Mouse (Mus musculus) kidney, embryonic 15.5 days (tissue): ENCODE data around the gene Mapkapk3. TPM values are rescaled to one million over a fixed set of nuclear protein-coding genes. Genes with fewer than 3 reads are reported as not detected.

Experiments used
- ATAC-seq: fragments of 200-750 bp; cut with Nextera tagmentation; replicated peaks from 2 replicates; pipeline ENCODE4 v1.8.0; 2017; ENCODE audit warnings: moderate TSS enrichment; ENCODE audit not compliant: low FRiP score
- H3K27ac ChIP-seq: fragments of 300-500 bp; sonication (generic); 2 replicates; pipeline ENCODE4 v1.5.1; 2015; ENCODE audit warnings: mild to moderate bottlenecking, inconsistent platforms
- H3K27me3 ChIP-seq: fragments of 300-500 bp; sonication (generic); 2 replicates; pipeline ENCODE4 v1.6.1; 2015; ENCODE audit warnings: inconsistent platforms
- H3K36me3 ChIP-seq: fragments of 300-500 bp; sonication (generic); 2 replicates; pipeline ENCODE4 v1.6.1; 2015; ENCODE audit warnings: inconsistent platforms
- H3K4me1 ChIP-seq: fragments of 300-500 bp; sonication (generic); 2 replicates; pipeline ENCODE4 v1.6.1; 2015; ENCODE audit warnings: inconsistent platforms
- H3K4me2 ChIP-seq: fragments of 300-500 bp; sonication (generic); 2 replicates; pipeline ENCODE4 v1.6.1; 2015; ENCODE audit warnings: moderate library complexity, mild to moderate bottlenecking, inconsistent platforms
- H3K4me3 ChIP-seq: fragments of 300-500 bp; sonication (generic); replicated peaks from 2 replicates; pipeline ENCODE4 v1.5.1; 2015; ENCODE audit warnings: mild to moderate bottlenecking, inconsistent platforms
- H3K9ac ChIP-seq: fragments of 300-500 bp; sonication (generic); 2 replicates; pipeline ENCODE4 v1.6.1; 2015; ENCODE audit warnings: mild to moderate bottlenecking, inconsistent platforms
- H3K9me3 ChIP-seq: fragments of 300-500 bp; sonication (generic); replicated peaks from 2 replicates; pipeline ENCODE4 v1.6.1; 2016; ENCODE audit warnings: inconsistent platforms
- WGBS: fragments of 180-500 bp; shearing (Covaris S2); methylation state at CpG from one replicate; pipeline ENCODE4 v1.1.7; 2015; ENCODE audit warnings: mixed read lengths; 5-methylcytosine and 5-hydroxymethylcytosine counted together
- polyA plus RNA-seq: library from polyadenylated mRNA; unstranded; fragments of >200 nt; fragmentation: Nextera tagmentation; extraction: Ambion mirVana; gene quantifications from 2 replicates; pipeline ENCODE4 v1.2.1, GENCODE M21; 2015

Gene Mapkapk3
- polyA plus RNA-seq, 1 experiment from 2014 or later, result 7.8 TPM

DNA sequence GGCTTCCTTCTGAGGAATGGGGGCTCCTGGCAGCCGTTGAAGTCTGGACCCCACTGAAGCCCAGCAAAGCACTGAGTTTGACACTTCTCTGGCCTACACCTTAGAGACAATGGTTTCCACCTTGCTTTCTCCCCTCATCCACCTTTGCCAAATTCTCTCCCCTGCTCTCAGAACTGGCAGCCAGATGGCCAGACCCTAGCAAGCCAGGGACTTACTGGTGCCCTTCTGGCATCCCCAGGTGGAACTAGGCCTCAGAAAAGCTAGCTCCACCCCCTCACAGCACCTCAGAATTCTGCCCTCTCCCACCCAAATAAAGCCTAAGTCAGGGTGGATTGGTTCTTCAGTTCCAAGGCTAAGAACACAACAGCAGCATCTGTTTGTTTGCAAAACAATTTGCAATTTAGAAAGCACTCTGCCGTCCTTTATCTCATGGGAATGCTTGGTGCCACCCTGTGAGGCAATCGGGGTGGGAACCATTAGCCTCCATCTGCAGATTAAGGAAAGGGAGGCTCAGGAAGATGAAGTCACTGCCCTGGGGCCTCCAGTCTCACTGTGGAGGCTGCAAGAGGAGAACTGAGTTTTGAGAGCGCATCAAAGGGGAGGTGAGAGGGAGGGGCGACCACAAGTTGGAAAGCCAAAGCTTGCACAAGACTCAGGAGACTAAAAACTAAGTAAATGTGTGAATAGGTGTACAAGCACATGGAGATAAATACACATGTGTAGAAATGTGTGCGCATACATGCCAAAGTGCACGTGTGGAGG, 18.3 kb downstream of the Mapkapk3 start:
- WGBS, result 78% methylated on average over 7 of the region's 7 CpGs
- Histone ChIP-seq H3K27ac (no peak overlapping the region), H3K9ac (no peak overlapping the region), H3K27me3 (peaks cover 8% of the 10 kb centered on the region), H3K4me3 (no peak overlapping the region), H3K4me1 (0 out of 2 replicates have a peak, but pooled peaks cover 4% of the 10 kb centered on the region), H3K9me3 (no peaks in the 10 kb centered on the region), H3K4me2 (no peak overlapping the region), H3K36me3 (no peaks in the 10 kb centered on the region)
- no peak for ATAC-seq

DNA sequence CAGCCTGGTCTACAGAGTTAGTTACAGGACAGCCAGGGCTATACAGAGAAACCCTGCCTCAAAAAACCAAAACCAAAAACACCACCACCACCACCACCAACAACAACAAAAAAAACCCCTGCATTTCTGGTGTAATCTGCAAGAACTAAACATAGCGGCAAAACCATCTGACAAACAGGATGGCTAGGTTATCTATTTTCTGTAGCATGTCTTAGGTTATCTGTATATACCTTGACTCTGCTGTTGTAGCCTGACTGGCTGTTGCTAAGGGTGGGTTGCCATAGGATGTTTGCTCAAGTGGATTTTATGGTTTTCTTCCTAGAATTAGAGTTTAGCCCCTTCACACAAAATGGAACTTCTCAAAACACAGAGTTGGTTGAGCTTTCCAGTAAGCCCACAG, 19.9 kb downstream of the Mapkapk3 start:
- WGBS, result 100% methylated on average over 1 of the region's 1 CpGs
- H3K27me3 ChIP-seq, result peaks cover 8% of the 10 kb centered on the region
- no peaks in the 10 kb centered on the region for H3K9me3 ChIP-seq
- no peaks in the 10 kb centered on the region for H3K36me3 ChIP-seq
- no peak overlapping the region for H3K9ac ChIP-seq
- H3K4me3 ChIP-seq, result no peak overlapping the region
- H3K4me2 ChIP-seq, result no peak overlapping the region
- H3K27ac ChIP-seq, result no peak overlapping the region
- no peak for ATAC-seq
- H3K4me1 ChIP-seq, result 0 out of 2 replicates have a peak, but pooled peaks cover 4% of the 10 kb centered on the region

DNA sequence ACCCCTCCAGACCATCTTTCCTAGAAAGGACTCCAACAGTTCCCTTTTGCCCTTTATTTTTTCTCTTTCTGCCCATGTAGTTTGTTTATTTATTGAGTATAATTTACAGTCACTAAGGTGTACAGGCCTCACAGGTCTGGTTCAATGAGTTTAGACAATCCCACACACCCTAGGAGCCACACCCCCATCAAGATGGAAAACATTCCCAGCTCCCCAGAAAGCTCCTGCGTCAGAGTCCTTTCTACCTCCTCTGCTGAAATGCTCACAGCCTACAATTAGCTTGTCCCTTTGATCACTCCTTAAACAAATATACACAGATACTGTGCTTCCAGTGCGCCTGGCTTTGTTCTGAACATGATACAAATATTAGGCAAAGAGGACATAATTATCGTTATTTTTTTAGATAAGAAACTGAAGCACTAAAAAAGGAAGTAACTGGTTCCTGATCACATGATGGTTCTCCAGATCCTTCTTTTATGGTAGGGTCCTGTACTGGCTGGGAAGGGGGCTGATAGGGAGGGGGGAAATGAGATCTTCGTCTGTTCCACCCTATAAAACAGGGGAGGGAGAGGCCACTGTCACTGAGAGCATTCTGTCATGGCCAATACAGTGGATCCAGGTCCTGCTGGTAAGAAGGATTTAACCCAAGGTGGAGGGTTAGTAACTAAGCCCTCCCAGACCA, 21.8 kb downstream of the Mapkapk3 start:
- Histone ChIP-seq H3K4me1 (0 out of 2 replicates have a peak, but pooled peaks cover 9% of the 10 kb centered on the region), H3K4me2 (no peak overlapping the region), H3K9me3 (no peaks in the 10 kb centered on the region), H3K9ac (no peak overlapping the region), H3K27me3 (peaks cover 2% of the 10 kb centered on the region; the same call in 1 of the 2 replicates), H3K4me3 (no peak overlapping the region), H3K36me3 (no peaks in the 10 kb centered on the region), H3K27ac (0 out of 2 replicates have a peak overlapping the region, but pooled peaks have one; percentile 22)
- ATAC-seq, result peak; percentile 80
- 24% methylated on average over 4 of the region's 4 CpGs for WGBS

DNA sequence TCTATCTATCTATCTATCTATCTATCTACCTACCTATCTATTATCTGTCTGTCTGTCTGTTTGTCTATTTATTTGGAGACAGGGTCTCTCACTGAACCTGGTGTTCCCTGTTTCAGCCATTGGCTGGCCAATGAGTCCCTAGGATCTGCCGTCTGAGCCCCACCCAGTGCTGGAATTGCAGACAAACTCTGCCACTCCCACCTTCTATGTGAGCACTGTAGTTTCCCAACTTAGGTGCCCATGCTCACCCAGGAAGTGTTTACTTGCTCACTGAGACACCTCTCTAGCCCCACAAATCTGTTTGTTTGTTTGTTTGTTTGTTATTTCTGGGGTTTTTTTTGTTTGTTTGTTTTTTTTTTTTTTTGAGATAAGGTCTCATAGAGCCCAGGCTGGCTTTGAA, 22.6 kb downstream of the Mapkapk3 start:
- 47% methylated on average over 1 of the region's 1 CpGs for WGBS

DNA sequence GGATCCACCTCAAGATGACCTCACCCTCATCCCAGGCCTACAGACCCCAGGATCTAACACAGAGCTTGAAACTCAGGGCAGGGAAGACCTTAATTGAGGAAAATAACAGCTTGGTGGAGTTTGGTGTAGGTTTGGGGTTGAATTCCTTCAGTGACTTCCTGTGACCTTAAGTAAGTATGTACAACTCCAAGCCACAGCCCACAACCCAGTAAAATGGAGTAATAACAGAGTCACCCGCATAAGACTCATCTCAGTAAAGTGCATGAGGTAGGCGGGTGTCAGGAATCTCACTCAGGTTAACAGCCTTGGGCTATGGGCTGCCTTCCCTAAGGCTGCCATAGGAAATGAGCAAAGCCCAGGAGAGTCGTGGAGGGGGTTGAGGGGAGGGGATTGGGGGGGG, 24.9 kb downstream of the Mapkapk3 start:
- ATAC-seq, result no peak
- Histone ChIP-seq H3K4me3 (no peak overlapping the region), H3K27me3 (no peaks in the 10 kb centered on the region), H3K9ac (no peak overlapping the region), H3K36me3 (no peaks in the 10 kb centered on the region), H3K4me2 (no peak overlapping the region), H3K9me3 (no peaks in the 10 kb centered on the region), H3K27ac (no peak overlapping the region), H3K4me1 (peaks cover 9% of the 10 kb centered on the region; the same call in 1 of the 2 replicates)
- 60% methylated on average over 3 of the region's 3 CpGs for WGBS

More for the DNA sequence above, 22.6 kb downstream of the Mapkapk3 start:
- ATAC-seq, result no peak
- Histone ChIP-seq H3K4me1 (peaks cover 9% of the 10 kb centered on the region; the same call in 1 of the 2 replicates), H3K4me3 (no peak overlapping the region), H3K27me3 (no peaks in the 10 kb centered on the region; the same call in 1 of the 2 replicates), H3K4me2 (no peak overlapping the region), H3K9ac (no peak overlapping the region), H3K36me3 (no peaks in the 10 kb centered on the region), H3K27ac (no peak overlapping the region), H3K9me3 (no peaks in the 10 kb centered on the region)

DNA sequence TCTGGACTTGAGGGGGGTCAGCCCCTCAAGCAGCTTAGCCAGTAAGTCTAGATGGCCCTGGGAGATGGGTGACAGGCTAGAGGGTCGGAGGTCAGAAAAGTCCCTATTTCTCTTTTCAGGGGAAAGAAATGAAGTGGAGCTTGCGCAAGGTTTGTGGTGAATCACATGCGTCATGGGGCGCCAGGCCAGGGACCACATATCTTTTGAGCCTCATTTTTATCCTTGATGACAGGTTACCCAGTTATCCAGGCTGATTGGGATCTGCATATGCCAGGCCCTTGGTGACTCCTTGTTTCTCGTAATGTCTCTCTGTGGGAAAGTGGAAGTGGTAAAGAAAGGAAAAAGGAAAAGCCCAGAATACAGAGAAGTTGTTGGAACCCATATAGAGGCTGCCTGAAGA, 25.8 kb downstream of the Mapkapk3 start:
- no peak for ATAC-seq
- Histone ChIP-seq H3K36me3 (no peaks in the 10 kb centered on the region), H3K4me2 (no peak overlapping the region), H3K4me3 (no peak overlapping the region), H3K27me3 (no peaks in the 10 kb centered on the region), H3K9me3 (no peaks in the 10 kb centered on the region), H3K9ac (no peak overlapping the region), H3K27ac (no peak overlapping the region), H3K4me1 (peaks cover 9% of the 10 kb centered on the region; the same call in 1 of the 2 replicates)
- WGBS, result 77% methylated on average over 5 of the region's 5 CpGs

DNA sequence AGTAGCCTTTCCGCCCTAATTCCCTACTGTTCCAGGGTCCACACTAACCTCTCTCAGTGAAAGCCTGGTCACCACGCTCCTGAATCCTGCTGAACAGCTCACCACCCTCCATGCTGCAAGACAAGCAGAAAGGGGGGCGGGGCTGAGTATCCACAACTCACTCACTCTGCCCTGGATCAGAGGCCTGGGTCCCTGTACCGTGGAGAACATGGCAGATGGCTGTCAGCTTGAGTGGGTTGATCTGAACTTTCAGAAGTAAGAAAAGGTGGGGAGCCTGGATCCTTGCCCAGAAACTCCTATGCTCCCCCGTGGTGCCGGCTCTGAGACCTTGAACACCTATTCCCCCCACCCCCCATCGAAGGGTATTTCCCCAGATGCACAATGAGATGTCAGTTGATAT, 27.3 kb downstream of the Mapkapk3 start:
- no peak overlapping the region for H3K27ac ChIP-seq
- H3K36me3 ChIP-seq, result no peaks in the 10 kb centered on the region
- H3K9ac ChIP-seq, result no peak overlapping the region
- peaks cover 5% of the 10 kb centered on the region; the same call in 1 of the 2 replicates for H3K4me1 ChIP-seq
- H3K27me3 ChIP-seq, result no peaks in the 10 kb centered on the region
- 66% methylated on average over 7 of the region's 7 CpGs for WGBS
- H3K4me2 ChIP-seq, result no peak overlapping the region
- no peaks in the 10 kb centered on the region for H3K9me3 ChIP-seq
- H3K4me3 ChIP-seq, result no peak overlapping the region
- ATAC-seq, result no peak

DNA sequence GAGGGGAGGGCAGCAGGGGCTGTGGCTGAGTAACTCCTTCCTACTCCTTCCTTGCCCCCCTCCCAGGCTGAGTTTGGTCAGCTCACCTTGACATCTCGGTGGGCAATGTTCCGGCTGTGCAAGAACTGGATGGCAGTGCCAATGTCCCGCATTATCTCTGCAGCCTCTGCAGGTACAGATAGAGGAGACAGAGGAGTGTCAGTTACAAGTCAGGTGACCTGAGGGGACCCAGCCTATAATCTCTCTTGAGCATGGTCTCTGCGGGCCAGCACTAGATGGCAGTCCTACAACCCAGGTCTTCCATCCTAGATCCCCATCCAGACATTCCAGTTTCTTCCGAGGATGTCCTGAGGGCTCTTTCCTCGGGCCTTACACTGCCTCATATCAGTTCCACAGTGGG, 27.9 kb downstream of the Mapkapk3 start:
- Histone ChIP-seq H3K4me3 (no peak overlapping the region), H3K4me1 (peaks cover 5% of the 10 kb centered on the region; the same call in 1 of the 2 replicates), H3K9ac (no peak overlapping the region), H3K4me2 (no peak overlapping the region), H3K27ac (no peak overlapping the region), H3K27me3 (no peaks in the 10 kb centered on the region), H3K36me3 (no peaks in the 10 kb centered on the region), H3K9me3 (no peaks in the 10 kb centered on the region)
- ATAC-seq, result no peak
- 73% methylated on average over 6 of the region's 6 CpGs for WGBS

DNA sequence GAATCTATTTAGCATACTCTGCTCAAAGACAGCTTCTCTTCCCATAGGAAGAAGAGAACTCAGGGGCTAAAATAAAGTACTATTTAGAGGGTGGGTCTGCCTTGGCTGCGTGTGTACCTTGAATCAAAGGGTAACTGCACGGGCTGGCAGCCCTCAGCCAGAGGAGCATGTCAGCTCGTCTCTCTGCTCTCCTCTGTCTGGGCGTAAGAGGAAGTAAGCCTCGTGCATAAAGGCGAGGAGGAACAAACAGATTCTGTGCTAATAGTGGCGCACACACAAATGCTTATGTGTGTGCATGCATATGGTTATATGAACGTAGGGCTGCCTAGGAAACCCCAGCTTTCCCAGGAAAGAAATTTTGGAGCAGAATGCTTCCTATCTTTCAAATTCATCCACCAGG, 28.8 kb downstream of the Mapkapk3 start:
- H3K27me3 ChIP-seq, result no peaks in the 10 kb centered on the region
- no peak overlapping the region for H3K4me2 ChIP-seq
- no peaks in the 10 kb centered on the region for H3K9me3 ChIP-seq
- H3K4me1 ChIP-seq, result peaks cover 5% of the 10 kb centered on the region; the same call in 1 of the 2 replicates
- no peak for ATAC-seq
- H3K9ac ChIP-seq, result no peak overlapping the region
- H3K4me3 ChIP-seq, result no peak overlapping the region
- H3K27ac ChIP-seq, result no peak overlapping the region
- no peaks in the 10 kb centered on the region for H3K36me3 ChIP-seq
- WGBS, result 55% methylated on average over 8 of the region's 8 CpGs

DNA sequence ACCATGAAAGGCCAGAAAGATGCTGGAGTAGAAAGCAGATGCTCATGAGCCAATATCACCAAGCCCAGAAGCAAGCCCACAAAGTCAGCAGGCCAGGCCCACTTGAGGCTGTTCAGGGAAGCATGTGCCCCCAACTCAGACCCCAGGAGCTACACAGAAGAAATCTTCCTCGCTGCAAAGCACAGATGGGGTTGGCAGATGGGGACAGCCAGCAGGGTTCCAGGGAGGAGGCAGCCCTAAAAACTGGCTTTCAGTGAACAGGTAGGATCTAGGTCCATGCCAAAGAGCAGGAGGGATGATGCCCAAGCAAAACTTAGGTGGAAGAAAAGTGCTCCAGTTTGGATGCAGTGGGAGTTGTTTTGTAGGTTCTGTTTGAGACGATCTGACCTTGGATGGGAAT, 29.2 kb downstream of the Mapkapk3 start:
- H3K27ac ChIP-seq, result no peak overlapping the region
- 79% methylated on average over 2 of the region's 2 CpGs for WGBS
- H3K36me3 ChIP-seq, result no peaks in the 10 kb centered on the region
- H3K4me2 ChIP-seq, result no peak overlapping the region
- H3K9ac ChIP-seq, result no peak overlapping the region
- H3K9me3 ChIP-seq, result no peaks in the 10 kb centered on the region
- peaks cover 5% of the 10 kb centered on the region; the same call in 1 of the 2 replicates for H3K4me1 ChIP-seq
- H3K4me3 ChIP-seq, result no peak overlapping the region
- H3K27me3 ChIP-seq, result no peaks in the 10 kb centered on the region
- no peak for ATAC-seq

DNA sequence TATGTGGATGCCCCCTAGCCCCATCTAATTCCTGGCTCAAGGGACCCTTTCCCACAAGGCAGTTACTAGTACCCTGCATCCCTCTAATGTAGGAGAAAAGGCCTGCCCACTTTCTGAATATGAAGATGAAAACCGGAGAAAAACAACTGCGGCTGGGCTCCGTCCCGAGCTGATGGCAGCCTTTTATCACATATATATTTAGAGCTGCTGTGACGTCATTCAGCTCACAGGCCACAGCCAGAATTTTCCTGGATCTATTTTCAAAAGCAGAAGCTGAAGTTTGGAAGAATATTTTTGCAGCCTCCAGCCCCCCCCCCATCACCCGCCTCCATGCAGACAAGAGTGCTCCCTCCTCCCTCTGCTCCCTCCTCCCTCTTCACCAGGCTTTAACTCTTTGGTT, 30.1 kb downstream of the Mapkapk3 start:
- Histone ChIP-seq H3K27ac (no peak overlapping the region), H3K9me3 (no peaks in the 10 kb centered on the region), H3K36me3 (no peaks in the 10 kb centered on the region), H3K27me3 (no peaks in the 10 kb centered on the region), H3K9ac (no peak overlapping the region), H3K4me3 (no peak overlapping the region), H3K4me1 (peaks cover 5% of the 10 kb centered on the region), H3K4me2 (no peak overlapping the region)
- ATAC-seq, result no peak
- WGBS, result 56% methylated on average over 6 of the region's 6 CpGs

DNA sequence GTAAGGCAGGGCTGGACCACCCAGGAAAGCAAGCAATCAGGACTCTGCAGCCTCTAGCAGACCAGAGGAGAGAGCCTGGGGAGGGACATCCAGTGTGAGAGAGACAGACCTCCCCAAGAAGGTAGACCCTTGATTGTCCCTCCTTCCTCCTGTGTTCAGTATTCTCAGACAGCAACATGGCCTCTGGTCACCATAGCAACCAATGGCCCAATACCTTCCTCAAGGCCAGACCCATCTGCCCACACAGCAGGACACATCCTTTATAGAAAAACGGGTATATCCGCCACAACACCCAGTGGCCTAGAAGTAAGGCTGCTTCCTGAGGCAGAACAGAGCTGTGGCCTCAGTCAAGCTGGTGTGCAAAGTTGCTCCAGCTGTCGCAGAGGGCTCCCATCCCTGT, 34.1 kb downstream of the Mapkapk3 start:
- H3K9me3 ChIP-seq, result no peaks in the 10 kb centered on the region
- no peak overlapping the region for H3K4me2 ChIP-seq
- H3K4me1 ChIP-seq, result peaks cover 16% of the 10 kb centered on the region
- 0 out of 2 replicates have a peak, but pooled peaks cover 6% of the 10 kb centered on the region for H3K27me3 ChIP-seq
- H3K4me3 ChIP-seq, result no peak overlapping the region
- no peak overlapping the region for H3K9ac ChIP-seq
- no peak overlapping the region for H3K27ac ChIP-seq
- WGBS, result 64% methylated on average over 3 of the region's 3 CpGs
- no peak for ATAC-seq
- H3K36me3 ChIP-seq, result no peaks in the 10 kb centered on the region
